Mouse (Mus musculus): Measurements from ENCODE around the gene Gtf2h1.
A peak's percentile ranks its signal among the peaks of the same experiment; 100 is the strongest.
"Not testable (repeated sequence)": the region's sequence is repeated elsewhere in the genome, so short reads cannot be mapped to it uniquely, and the experiment has no call there.

The Gtf2h1 gene

DNA sequence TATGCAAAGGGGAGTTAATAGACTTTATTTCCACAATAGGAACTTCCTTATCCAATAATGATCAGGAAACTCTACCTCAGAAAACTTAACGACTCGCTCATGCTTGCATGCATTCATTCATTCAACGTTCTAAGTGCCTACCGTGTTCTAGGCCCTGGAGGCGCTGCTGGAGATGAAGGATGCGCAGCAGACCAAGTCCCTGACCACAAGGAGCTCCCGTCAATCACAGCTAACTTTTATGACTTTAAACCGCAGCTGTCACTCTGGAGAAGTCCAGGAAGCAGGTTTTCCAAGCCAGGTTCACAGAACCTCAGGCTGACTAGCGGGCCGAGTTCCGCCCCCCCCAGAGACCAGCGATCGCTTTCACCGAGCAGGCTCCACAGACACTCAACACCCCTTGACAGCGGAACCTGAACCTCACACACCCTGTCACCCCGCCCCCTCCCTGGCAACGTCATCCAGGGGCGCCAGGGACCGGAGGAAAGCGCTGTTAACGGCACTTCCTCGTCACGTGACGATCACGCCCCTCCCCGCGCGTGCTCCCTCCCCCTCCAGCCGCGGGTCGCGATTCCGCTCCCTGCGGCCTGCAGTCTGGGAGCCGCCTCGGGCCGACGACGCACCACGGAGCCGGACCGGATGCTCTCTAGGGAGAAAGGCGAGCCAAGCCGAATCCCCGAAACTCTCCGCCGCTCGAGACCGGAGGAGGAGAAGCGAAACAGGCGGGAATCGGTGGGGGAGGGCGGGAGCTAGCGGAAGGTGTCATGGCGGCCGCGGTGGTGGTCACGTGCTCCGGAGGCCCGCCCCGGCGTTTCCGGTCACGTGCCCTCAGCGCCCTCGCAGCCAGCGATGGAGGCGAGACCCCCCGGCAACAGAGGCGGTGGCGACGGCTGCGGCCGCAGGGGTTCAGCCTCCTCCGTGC is at the start of gene Gtf2h1, which contains the start of gene Hps5:
Gene Gtf2h1 (plus strand): TSS at position 817 of the 919 bp plus-strand sequence.
Gene Hps5 (minus strand): TSS at position 778 of the 919 bp plus-strand sequence.
- DNase-seq (ENCODE audit: low read depth, low spot score): peak; percentile 97

- no peak for DNase-seq (ENCODE audit: low read depth, low spot score)
Measured at GRCm38 (mm10) chr7:46746381-46746780, 49.5 kb upstream of the Gtf2h1 start.

DNA sequence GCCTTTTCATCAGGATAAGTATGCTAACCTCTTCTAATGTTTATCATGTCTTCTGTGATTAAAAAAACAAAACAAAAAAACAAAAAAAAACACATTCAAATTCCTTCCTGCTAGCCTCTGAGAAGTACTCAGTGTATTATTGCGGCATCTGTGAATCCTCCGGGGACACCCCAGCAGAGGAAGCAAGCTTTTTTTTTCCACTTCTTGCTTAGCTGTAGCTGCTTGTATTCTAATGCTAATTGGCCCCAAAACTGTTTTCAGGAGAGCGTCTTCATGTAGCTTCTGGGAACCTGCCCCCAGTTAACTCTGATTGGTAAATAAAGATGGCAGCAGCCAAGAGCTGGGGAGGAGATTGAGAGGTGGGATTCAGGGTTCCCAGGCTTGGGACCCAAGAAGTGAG is 47.4 kb upstream of the Gtf2h1 start:
- no peak for DNase-seq (ENCODE audit: low read depth, low spot score)

- no peak for DNase-seq (ENCODE audit: low read depth, low spot score)
Measured at GRCm38 (mm10) chr7:46751490-46751889, 44.4 kb upstream of the Gtf2h1 start, which contains the start of gene Saa2. Gene Saa2, plus strand, starts transcription at chr7:46751790.

DNA sequence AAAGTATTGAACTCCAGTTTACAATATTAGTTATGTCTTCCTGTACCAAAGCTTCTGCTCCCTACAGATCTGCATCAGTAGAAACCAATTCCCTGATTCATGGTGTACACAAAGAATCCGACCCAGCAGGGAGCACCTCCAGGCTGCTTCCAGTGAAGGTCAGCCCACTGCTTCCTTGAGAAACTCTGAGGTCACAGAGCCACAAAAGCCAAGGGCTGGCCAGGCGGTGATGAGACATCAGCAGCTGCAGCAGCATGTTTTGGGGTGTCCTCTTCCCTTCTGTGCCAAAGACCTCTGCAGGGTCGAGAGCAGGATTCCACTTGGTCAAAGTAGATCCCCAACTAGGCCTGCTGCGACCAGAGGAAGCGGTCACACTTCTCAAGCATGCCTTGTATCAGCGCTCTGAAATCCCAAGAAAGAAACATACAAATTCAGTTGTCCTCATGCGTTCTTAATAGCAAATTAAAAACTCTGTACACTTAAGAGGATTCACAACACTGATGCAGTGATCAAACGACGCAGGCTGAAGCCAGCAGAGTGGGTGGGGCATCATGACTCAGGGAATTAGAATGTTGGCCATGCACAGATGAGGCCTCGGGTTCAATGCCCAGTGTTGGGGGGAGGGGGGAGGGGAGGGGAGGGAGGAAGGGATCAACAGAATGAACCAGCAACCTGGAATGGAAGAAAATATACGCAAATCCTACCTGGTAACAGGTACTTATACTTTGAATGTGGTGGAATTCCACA is 34.7 kb upstream of the Gtf2h1 start:
- no peak for DNase-seq (ENCODE audit: low read depth, low spot score)

- no peak for DNase-seq (ENCODE audit: low read depth, low spot score)
Measured at GRCm38 (mm10) chr7:46762601-46763000, 33.3 kb upstream of the Gtf2h1 start.

DNA sequence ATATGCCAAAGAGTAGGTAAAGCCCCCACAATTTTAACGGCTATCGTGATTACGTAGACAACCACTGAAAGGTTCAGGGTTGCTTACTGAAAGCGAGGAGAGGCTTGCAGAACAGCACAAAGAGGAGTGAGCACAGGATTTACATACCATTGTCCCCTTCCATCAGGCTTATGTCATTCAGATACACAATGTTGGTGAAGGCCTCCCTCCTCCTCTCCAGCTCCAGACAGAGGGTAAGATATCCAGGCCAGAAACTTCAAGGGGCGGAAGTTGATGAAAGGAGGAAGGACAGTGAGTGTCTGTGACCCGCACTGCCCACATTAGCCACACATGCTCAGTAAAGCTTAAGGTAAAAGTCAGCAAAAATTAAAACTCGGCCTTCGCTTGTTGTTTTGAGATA is 31.2 kb upstream of the Gtf2h1 start:
- no peak for DNase-seq (ENCODE audit: low read depth, low spot score)

- no peak for DNase-seq (ENCODE audit: low read depth, low spot score)
Measured at GRCm38 (mm10) chr7:46767371-46767770, 28.5 kb upstream of the Gtf2h1 start.

DNA sequence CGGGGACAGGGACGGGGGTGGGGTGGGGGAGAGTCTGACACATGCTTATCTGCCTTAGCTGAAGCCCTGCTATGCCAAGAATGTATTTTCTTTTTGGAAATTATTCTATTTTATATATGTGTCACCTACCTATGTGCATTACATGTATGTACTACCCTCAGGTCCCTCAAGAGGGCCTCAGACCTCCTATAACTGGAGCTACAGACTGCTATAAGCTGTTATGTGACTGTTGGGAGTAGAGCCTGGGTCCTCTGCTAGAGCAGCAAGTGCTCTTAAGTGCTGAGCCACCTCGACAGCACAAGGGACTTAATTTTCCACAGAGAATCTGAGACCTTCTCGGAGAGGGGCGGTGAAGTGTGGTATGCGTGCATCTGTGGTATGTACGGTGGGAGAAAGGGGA is 27.5 kb upstream of the Gtf2h1 start:
- DNase-seq (ENCODE audit: low read depth, low spot score): no peak

GRCm38 (mm10) chr7:46770706-46771105 is 25.2 kb upstream of the Gtf2h1 start:
- DNase-seq (ENCODE audit: low read depth, low spot score): peak; percentile 79

GRCm38 (mm10) chr7:46789177-46789849 is 6.6 kb upstream of the Gtf2h1 start:
- no peak for DNase-seq (ENCODE audit: low read depth, low spot score)

DNA sequence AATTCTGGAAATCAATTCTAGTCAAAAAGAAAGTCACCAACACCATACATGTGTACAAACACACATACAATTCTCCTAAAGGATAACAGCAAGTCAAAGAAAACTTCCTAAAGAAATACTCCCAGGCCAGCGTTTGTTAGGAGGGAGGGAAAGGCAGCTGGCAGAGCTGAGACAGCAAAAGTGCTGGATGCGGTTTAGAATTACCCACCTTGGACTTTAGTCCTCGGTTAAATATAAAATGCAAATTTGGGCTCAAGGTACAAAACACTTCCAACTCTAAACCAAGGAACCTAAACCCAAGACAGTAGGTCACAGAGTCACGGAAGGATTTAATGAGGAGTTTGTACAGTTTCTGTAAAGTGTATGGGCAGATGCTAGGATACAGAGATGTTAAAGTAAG is 2.0 kb upstream of the Gtf2h1 start:
- DNase-seq (ENCODE audit: low read depth, low spot score): no peak

DNA sequence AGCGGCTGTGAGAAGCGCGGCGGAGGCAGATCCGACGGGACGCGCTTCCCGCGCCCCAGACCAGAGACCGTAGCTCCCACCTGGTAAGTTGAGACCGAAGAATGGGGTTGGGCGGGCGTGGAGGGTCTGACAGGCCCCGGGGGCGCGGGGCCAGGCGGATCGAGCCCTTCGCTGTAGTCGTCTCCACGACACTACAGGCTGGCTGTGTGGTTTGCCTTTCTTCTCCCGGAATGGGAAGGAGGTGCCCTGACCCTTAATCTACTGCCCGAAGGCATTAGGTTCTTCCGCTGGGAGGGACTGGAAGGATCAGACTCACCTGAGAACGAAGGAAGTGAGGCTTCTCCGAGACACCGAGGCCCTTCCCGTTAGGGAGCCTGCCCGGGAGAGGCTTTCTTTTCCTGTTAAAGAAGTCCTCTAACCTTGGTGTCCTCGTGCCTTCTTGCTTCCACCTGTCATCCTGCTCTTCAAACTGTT is 340 bp downstream of the Gtf2h1 start:
- DNase-seq (ENCODE audit: low read depth, low spot score): peak; percentile 1

- no peak for DNase-seq (ENCODE audit: low read depth, low spot score)
Measured at GRCm38 (mm10) chr7:46796779-46797178, 876 bp downstream of the Gtf2h1 start.

DNA sequence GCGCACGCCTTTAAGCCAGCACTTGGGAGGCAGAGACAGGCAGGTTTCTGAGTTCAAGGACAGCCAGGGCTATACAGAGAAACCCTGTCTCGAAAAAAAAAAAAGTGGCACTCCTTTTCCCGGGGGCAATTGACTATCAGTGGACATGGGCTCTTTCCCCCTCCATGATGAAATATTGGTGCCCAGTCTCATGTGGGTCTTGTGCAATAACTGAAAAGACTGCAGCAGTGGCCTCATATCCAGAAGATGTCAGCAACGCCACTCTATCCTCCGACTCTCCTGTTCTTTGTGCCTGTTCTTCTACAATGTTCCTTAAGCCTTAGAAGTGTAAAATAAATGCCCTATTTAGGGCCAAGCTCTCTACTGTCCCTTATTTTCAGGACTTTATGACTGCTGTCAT is 14.4 kb downstream of the Gtf2h1 start:
- no peak for DNase-seq (ENCODE audit: low read depth, low spot score)

- DNase-seq (ENCODE audit: low read depth, low spot score): no peak
Measured at GRCm38 (mm10) chr7:46814012-46814411, 18.1 kb downstream of the Gtf2h1 start.

DNA sequence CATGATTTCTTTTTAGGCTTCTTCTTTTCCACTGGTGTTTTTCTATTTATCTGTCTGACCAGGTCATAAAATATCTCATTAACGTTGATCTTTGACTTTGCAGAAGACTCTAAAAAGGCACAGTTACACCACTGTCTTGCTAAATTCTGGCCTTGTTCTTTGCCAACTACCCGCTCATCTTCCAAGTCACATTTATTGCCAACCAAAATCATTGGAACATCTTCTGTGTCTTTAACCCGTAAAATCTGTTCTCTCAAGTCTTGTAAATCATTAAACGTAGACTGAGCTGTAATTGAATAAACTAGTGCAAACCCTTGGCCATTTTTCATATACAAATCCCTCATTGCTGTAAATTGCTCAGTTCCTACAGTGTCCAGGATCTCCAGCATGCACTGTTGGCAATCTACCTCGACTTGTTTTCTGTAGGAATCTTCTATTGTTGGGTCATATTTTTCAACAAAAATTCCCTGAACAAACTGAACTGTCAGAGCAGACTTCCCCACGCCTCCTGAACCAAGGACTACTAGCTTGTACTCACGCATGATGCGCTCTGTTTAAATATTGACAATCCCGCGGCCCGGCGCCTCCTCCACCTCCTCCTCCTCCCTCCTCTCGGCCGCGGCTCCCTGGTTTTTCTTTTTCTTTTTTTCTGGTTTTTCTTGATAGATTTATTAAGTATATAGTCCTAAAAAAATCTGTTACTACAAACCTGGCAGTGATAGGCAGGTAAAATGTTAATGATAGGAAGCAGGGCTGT is 25.2 kb downstream of the Gtf2h1 start:
- DNase-seq (ENCODE audit: low read depth, low spot score): not testable (repeated sequence)

DNA sequence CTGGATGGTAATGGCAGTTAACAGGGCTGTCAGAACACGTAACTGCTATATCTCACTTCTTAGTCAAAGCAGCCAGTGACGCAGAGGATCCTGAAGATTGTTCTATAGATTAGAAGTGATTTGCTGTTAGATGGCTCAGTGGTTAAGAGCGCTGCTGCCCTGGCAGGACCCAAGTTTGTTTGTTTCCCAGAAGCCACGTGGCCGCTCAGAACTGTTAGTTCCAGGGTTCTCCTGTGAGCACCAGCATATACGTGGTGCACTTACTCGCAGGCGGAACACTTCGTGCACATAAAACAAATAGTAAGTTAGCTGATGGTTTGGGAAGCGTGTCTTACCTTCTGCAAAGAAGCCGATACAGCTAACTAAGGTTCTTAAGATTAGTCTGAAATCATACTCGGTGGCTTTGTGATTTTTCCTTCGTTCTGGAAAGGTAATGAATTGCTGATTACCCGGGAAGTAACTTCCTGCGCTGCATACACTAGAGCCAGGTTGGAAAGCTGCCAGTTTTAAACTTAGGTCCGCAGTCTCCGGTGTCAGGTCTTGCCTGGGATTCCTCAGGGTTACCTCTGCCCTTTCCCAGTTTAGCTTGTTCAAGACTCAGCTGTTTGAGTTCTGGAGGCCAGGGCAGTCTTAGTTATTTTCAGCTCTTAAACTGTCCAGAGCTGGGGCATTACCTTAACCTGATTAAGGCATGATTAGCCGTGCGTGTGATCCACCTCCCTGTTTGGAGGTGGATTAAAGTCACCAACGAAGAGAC is 31.3 kb downstream of the Gtf2h1 start:
- no peak for DNase-seq (ENCODE audit: low read depth, low spot score)

- DNase-seq (ENCODE audit: low read depth, low spot score): no peak
Measured at GRCm38 (mm10) chr7:46827803-46828184, 31.9 kb downstream of the Gtf2h1 start.

DNA sequence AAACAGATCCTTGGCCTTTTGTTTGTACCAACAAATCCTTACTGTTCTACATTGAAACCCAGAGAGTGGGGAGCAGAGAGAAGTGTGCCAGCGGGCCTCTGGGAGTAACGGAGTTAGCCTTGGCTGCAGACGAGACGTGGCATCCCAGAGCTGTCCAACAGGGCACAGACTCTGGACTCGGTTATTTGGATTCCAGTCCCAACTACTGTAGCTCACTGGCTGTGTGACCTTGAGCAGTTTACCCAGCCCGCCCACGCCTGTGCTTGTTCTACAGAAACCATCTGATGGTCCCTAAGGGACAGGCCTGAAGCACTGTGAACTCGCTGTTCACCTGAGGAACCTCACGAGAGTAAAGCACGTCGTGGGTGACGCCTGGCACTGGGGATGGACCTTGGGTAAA is 34.0 kb downstream of the Gtf2h1 start:
- DNase-seq (ENCODE audit: low read depth, low spot score): no peak
